Mouse (Mus musculus) layer of hippocampus, adult 8-10 months (tissue): ENCODE measurements around the gene Pan2. TPM values are rescaled to one million over a fixed set of nuclear protein-coding genes. Genes with fewer than 3 reads are reported as not detected.
"Not testable (repeated sequence)": the region's sequence is repeated elsewhere in the genome, so short reads cannot be mapped to it uniquely, and the experiment has no call there.

ENCODE experiments used
- DNase-seq, 2 experiments: peaks; one replicate each; pipeline ENCODE4 v3.0.0; 2022; ENCODE audit warnings: low spot score in 2 of 2
- total RNA-seq, 4 experiments: library from RNA; stranded (reverse); gene quantifications; 2 replicates each; pipeline ENCODE4 v1.2.4; 2022

Pan2 gene
- total RNA-seq, 4 experiments from 2014 or later, result 14.6 to 16.3 (median 15.5) TPM

- no peak for DNase-seq
Measured at GRCm38 (mm10) chr10:128282886-128283450, 20.2 kb upstream of the Pan2 start.

DNA sequence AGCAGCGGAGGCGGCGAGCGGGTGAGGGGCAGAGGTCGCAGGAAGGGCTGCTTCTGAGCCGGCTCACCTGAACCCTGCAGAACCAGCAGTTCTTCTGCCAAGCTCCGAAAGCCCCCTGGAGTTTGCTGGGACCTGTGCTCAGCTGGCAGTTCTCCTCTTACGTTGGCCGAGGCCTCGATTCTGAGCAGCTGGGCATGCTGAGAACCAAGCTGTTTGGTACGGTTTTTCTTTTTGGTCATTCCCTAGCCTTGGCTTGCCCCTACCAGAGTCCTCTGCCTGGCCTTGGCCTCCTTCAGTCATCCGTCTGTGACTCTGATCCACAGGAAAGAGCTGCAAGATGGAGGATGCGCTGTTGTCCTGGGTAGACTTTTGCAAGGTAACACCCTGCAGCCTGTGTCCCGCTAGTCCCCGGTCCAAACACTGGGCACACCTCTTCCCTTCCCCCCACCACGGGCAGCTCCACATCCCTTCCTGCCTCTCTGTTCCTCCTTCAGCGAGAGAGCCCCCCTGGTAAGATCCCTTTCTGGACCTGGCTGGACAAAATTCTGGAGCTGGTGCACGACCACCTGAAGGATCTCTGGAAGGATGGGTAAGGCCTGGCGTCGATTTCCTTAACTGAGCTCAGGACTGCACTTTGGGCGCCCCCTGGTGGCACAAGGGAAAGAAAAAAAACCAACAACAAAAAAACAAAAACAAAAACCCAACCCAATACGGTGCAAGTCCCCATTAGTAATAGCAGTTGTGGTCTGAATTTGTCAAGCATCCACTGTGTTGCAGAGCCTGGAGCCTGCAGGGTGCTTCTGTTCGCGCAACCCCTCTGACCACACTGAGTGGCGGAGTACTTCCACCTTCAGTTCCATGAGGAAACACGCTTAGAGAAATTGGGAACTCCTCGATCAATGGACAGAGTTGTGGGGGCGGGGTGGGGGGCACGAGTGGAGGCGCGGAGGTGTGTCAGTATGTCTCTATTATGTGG, 19.2 kb upstream of the Pan2 start:
- peak in 1 of 2 experiments; percentile 56 for DNase-seq

GRCm38 (mm10) chr10:128290594-128290993, 12.5 kb upstream of the Pan2 start:
- not testable (repeated sequence) for DNase-seq

DNA sequence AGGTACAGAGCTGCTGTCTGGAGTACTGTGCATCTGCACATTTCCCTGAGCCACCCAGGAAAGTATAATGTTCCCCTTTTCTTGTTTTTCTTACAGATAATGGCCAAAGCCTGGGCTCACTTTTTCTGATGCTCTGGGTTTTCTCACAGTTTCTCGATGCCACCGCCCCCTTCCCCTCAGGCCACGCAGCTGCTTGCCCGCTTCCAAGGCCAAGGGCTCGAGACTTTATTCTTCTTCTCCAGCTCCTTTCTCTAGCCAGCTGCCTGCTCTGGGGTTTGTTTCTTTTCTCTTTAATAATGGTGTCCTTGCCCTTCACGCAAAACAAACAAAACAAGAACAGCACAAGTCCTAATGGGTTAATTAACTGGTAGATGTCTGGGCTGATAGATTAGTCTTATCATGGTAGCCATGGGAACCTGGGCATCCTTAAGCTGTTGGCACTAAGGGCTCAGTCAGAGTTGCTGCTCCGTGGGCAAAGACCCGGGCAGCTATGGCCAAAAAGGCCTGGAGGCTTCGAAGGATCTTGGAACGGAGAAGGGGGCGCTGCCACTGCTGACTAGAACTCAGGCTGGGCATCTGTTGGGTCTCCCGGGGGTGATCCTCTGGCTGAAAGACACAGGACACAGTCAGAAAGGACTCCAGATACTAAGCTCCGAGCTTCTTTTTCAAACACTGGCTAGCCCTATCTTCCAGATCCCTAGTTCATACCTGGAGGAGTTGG, 6.6 kb upstream of the Pan2 start:
- no peak for DNase-seq

GRCm38 (mm10) chr10:128297221-128297620, 5.9 kb upstream of the Pan2 start:
- no peak for DNase-seq

- DNase-seq, result no peak
Measured at GRCm38 (mm10) chr10:128297622-128298021, 5.5 kb upstream of the Pan2 start.

- no peak for DNase-seq
Measured at GRCm38 (mm10) chr10:128298243-128298642, 4.9 kb upstream of the Pan2 start.

- DNase-seq, result no peak
Measured at GRCm38 (mm10) chr10:128298702-128299171, 4.4 kb upstream of the Pan2 start, which contains the start of gene Il23a. Il23a (minus strand) TSS chr10:128298752.

- no peak for DNase-seq
Measured at GRCm38 (mm10) chr10:128302357-128302756, 778 bp upstream of the Pan2 start.

DNA sequence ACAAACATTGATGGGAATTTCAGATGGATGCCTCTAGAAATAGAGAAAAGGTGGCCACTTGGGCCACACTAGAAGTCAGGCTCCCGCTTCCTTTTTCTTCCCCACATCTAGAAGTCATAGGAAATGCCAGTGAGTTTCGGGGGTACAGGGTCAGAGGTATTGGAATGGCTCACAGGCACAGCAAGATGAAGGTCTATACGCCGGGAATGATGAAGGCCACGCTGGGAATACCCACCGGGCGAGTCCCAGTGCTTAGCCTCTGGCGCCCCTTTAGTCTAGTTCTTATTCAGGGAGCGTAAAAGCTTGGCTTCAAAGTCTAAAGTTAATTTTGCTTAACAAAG, 380 bp upstream of the Pan2 start:
- DNase-seq, result no peak

- no peak for DNase-seq
Measured at GRCm38 (mm10) chr10:128309654-128310053, 6.5 kb downstream of the Pan2 start.

DNA sequence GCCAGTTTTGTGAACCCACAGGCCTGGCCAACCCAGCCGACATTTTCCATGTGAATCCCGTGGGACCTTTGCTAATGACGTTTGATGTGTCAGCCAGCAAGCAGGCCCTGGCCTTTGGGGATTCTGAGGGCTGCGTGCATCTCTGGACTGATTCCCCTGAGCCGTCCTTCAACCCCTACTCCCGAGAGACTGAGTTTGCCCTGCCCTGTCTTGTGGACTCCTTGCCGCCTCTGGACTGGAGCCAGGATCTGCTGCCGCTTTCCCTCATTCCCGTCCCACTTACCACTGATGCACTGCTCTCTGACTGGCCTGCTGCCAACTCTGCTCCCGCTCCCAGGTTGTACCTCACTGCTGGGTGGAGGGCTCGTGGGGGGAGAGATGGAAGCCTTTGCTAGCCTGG, 7.0 kb downstream of the Pan2 start:
- no peak for DNase-seq

DNA sequence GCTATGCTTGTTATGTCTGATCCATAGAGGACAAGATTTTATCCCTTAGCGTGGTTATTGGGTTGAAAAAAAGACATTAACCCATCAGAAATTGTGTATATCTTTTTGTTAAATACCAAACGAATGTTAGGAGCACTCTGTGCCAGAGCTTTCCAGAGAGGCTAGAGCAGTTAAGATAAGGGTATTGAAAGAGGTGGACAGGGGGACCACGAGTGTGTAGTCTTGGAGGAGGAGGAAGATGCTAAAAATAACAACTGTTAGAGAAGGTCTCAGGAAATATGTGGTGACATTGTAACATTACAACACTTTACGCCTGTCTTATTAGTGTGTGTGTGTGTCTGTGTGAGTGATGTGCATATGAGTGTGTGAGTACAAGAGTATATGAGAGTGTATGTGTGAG, 7.8 kb downstream of the Pan2 start:
- no peak for DNase-seq

DNA sequence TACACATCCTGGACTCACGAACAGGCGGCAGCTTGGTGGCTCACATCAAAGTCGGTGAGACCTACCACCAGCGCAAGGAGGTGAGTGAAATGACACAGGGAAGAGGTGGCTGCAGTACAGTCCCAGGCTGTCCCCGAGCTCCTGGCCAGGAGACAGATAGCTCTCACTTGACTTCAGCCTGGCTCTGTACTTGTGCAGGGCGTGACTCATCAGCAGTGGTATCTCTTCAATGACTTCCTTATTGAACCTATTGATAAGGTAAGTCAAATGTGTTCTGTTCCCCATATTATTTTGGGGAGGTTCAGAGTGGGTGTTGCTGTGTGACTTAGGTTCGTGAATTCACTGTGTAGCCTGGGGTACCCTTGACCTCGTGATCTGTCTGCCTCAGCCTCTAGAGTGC, 12.4 kb downstream of the Pan2 start:
- DNase-seq, result no peak

GRCm38 (mm10) chr10:128321641-128322040, 18.5 kb downstream of the Pan2 start:
- DNase-seq, result no peak

DNA sequence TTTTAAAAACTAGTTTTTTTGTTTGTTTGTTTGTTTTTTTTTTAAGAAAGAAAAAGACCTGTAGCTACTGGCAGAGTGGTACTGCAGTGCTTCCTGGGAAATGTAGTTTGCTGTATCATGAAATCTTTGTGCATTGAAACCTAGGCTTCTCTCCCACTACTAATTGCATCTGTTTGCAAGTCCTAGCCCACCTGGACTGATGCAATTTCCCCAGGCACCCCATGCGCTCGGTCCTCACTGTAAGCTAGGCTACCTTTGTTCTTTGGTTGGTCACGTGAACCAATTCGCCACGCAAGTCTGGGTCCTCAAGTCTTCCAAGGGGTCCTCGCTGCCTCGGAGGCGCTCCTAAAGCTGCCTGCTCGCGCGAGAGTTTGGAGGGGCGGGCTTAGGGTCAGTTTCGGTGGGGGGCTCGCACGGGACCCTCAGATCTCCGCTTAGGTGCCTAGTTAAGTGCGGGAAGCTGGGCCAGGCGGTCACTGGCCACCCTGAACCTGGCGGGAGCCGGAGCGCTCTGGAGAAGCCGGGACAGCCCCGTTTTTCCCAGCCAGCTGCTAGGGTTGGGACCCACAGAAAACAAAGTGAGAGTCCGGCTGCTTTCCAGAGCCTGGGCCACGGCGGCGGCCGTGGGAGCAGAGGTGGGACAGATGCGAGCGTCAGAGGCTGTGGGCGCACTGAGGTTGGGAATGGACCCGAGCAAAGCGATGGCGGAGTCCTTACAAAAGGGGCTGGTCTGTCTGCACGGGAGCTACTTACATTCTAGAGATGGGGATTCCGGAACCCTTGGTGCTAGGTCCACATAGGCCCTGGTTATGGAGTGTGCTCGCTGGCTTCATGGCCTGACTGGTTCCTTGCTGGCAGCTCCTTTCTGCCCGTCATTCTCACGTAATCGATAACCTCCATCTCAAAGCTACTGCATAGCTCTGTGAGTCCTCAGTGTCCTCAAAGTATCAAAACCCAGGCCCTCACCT, 19.3 kb downstream of the Pan2 start, which contains the start of gene Cnpy2:
Gene Cnpy2, plus strand, starts transcription at position 319 of the 968 bp plus-strand sequence.
- peak; percentile 82 to 84 for DNase-seq

DNA sequence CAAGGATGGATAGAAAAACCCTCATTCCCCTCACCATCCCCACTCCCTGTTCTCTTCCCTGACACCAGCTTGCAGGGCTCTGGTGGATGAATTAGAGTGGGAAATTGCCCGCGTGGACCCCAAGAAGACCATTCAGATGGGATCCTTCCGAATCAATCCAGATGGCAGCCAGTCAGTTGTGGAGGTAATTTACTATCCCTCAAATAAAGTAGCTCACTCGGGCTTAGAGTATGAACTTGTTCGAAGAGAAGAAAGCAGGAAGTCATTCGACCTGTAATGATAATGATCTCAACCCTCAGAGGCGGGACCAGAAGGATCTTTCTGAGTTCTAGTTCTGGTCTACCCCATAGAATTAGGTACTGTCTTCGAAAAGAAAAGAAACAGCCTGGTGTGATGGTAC, 20.4 kb downstream of the Pan2 start:
- DNase-seq, result no peak

DNA sequence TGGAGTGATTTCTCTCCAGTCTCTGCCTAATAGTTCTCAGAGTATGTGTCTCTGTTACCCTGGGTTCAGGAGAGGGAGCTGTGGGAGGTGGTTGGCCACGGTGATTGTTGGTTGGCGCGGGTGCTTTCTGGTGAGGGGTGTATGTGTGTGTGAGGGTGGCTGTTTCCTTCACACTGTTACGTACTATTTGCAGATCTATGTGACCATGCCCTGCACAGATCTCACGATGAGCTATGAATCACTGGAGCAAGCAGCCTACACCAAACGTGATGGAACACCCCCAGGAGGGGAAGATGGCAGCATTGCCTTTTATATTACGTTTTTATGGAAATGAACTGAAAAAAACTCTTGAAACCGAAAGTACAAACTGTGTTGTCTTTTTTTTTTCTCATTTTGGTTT, 23.7 kb downstream of the Pan2 start:
- DNase-seq, result no peak

- no peak for DNase-seq
Measured at GRCm38 (mm10) chr10:128327610-128328009, 24.5 kb downstream of the Pan2 start.

GRCm38 (mm10) chr10:128332358-128333249, 29.5 kb downstream of the Pan2 start:
- not testable (repeated sequence) for DNase-seq
